Mouse (Mus musculus) neural tube, embryonic 14.5 days (tissue): ENCODE data around the gene Olfr1535. TPM values are rescaled to one million over a fixed set of nuclear protein-coding genes. Genes with fewer than 3 reads are reported as not detected.

ENCODE experiments used
- polyA plus RNA-seq: library from polyadenylated mRNA; unstranded; fragments of >200 nt; fragmentation: Nextera tagmentation; extraction: Ambion mirVana; gene quantifications from 2 replicates; pipeline ENCODE4 v1.2.1, GENCODE M21; 2014

Gene Olfr1535
- polyA plus RNA-seq, 1 experiment from 2014 or later = 0.13 TPM

Other genes starting within 250 kb of the Olfr1535 start
- 0.35 TPM in 1 of 2 replicates, not detected in the other for gene Gpx6, start 247.8 kb downstream of the Olfr1535 start, polyA plus RNA-seq
- gene Olfr1367, start 213.0 kb downstream of the Olfr1535 start, polyA plus RNA-seq = not detected in 2 replicates
- gene Zscan12, start 197.1 kb downstream of the Olfr1535 start, polyA plus RNA-seq = 11.4 and 13.3 TPM in 2 replicates
- 66.5 and 70.2 TPM in 2 replicates for gene Zkscan3, start 157.1 kb downstream of the Olfr1535 start, polyA plus RNA-seq
- 4.1 and 4.6 TPM in 2 replicates for gene Pgbd1, start 118.8 kb downstream of the Olfr1535 start, polyA plus RNA-seq
- gene Zscan26, start 106.2 kb downstream of the Olfr1535 start, polyA plus RNA-seq = 23.0 and 25.3 TPM in 2 replicates
- gene Nkapl, start 91.4 kb downstream of the Olfr1535 start, polyA plus RNA-seq = 3.0 and 3.9 TPM in 2 replicates
- gene Zkscan4, start 81.0 kb downstream of the Olfr1535 start, polyA plus RNA-seq = 10.5 and 11.3 TPM in 2 replicates
- gene Gm10065, start 80.5 kb downstream of the Olfr1535 start, polyA plus RNA-seq = not detected in 2 replicates
- gene AK157302, start 64.7 kb downstream of the Olfr1535 start, polyA plus RNA-seq = 0.18 and 0.67 TPM in 2 replicates
- gene Gm11273, start 58.5 kb downstream of the Olfr1535 start, polyA plus RNA-seq = 8.3 and 8.5 TPM in 2 replicates
- gene Zkscan8, start 28.8 kb downstream of the Olfr1535 start, polyA plus RNA-seq = 7.0 and 9.5 TPM in 2 replicates
- 0.11 and 0.17 TPM in 2 replicates for gene Olfr1366, start 17.1 kb downstream of the Olfr1535 start, polyA plus RNA-seq
- gene Olfr1364, start 21.9 kb upstream of the Olfr1535 start, polyA plus RNA-seq = not detected in 2 replicates
- gene Olfr1362, start 54.1 kb upstream of the Olfr1535 start, polyA plus RNA-seq = not detected in 2 replicates
- gene Olfr11, start 82.6 kb upstream of the Olfr1535 start, polyA plus RNA-seq = not detected in 2 replicates
- gene Olfr1361, start 103.5 kb upstream of the Olfr1535 start, polyA plus RNA-seq = not detected in 2 replicates
- not detected in 2 replicates for gene Olfr1360, start 117.5 kb upstream of the Olfr1535 start, polyA plus RNA-seq
- gene Olfr1359, start 138.2 kb upstream of the Olfr1535 start, polyA plus RNA-seq = not detected in 2 replicates
- gene Hist1h2bl, start 156.2 kb upstream of the Olfr1535 start, polyA plus RNA-seq = 1.5 TPM in 1 of 2 replicates, not detected in the other
- gene Hist1h2ai, start 156.5 kb upstream of the Olfr1535 start, polyA plus RNA-seq = 7.0 and 9.4 TPM in 2 replicates
- gene Hist1h3h, start 157.8 kb upstream of the Olfr1535 start, polyA plus RNA-seq = 0.79 and 2.4 TPM in 2 replicates
- 0.82 TPM in 1 of 2 replicates, not detected in the other for gene Hist1h2bm, start 162.2 kb upstream of the Olfr1535 start, polyA plus RNA-seq
- 0.37 and 0.75 TPM in 2 replicates for gene Hist1h4j, start 175.2 kb upstream of the Olfr1535 start, polyA plus RNA-seq
- gene Hist1h4k, start 190.6 kb upstream of the Olfr1535 start, polyA plus RNA-seq = 1.2 TPM in 1 of 2 replicates, not detected in the other
- gene Hist1h2ak, start 193.9 kb upstream of the Olfr1535 start, polyA plus RNA-seq = 1.4 and 2.9 TPM in 2 replicates
- gene Hist1h2bn, start 194.2 kb upstream of the Olfr1535 start, polyA plus RNA-seq = 1.0 TPM in 1 of 2 replicates, not detected in the other
- 0.68 and 1.3 TPM in 2 replicates for gene Hist1h1b, start 220.7 kb upstream of the Olfr1535 start, polyA plus RNA-seq
- gene Hist1h3i, start 223.5 kb upstream of the Olfr1535 start, polyA plus RNA-seq = 21.5 and 30.1 TPM in 2 replicates
- not detected in 2 replicates for gene Hist1h2an, start 227.3 kb upstream of the Olfr1535 start, polyA plus RNA-seq
- 0.54 TPM in 1 of 2 replicates, not detected in the other for gene Hist1h2bp, start 227.6 kb upstream of the Olfr1535 start, polyA plus RNA-seq